Mouse (Mus musculus) testis, adult 2 months (tissue): Measurements from ENCODE around the gene Chd9.

Experiments used
- CTCF ChIP-seq: fragments of 200-500 bp; IDR thresholded peaks from 2 replicates; pipeline ENCODE4 v1.5.1; 2012; ENCODE audit warnings: low read depth, mild to moderate bottlenecking, inconsistent platforms, low read length, moderate library complexity; ENCODE audit not compliant: control insufficient read depth, insufficient read depth, insufficient replicate concordance
- POLR2A ChIP-seq: fragments of 200-500 bp; IDR thresholded peaks from 2 replicates; pipeline ENCODE4 v1.6.1; 2012; ENCODE audit warnings: low read depth, mild to moderate bottlenecking, inconsistent platforms, low read length, moderate library complexity; ENCODE audit not compliant: control insufficient read depth

- no peak for TF ChIP-seq POLR2A
- no peak for TF ChIP-seq CTCF
Measured at GRCm38 (mm10) chr8:90882088-90882691, 54.0 kb downstream of the Chd9 start.
